8 mouse cellular contexts compared by ENCODE assay signal in genomic region chr11:96849145-96849544, GRCm38 (mm10). TPM values are rescaled to one million over a fixed set of nuclear protein-coding genes. Genes with fewer than 3 reads are reported as not detected.
DNase-seq lines count a peak whose midpoint lies in the region; ATAC-seq and TF ChIP-seq lines count a peak whose summit lies in the region.
"Not testable (repeated sequence)": the region's sequence is repeated elsewhere in the genome, so short reads cannot be mapped to it uniquely, and the experiment has no call there.

No protein-coding gene starts in this region.

- 0 out of 4 replicates have a peak, but pooled peaks of 1 of the 2 experiments have one; percentile 18 for TF ChIP-seq CTCF in CH12.LX (conservative IDR thresholded peaks at IDR 0.05 in 1 of 2, IDR thresholded peaks at IDR 0.05 in 1 of 2; ENCODE audit: low read depth in 2 of 2, low read length in 2 of 2)
- TF ChIP-seq CTCF in heart, adult 2 months (IDR thresholded peaks at IDR 0.05) = peak; percentile 17; the same call in 1 of the 2 replicates
- not testable (repeated sequence) for TF ChIP-seq CTCF in lung, postnatal 0 days (IDR thresholded peaks at IDR 0.05)

- dilution Hi-C loops in CH12.LX (cut with MboI; ENCODE audit: extremely low pct_ligation_motif_present, extremely low pct_unique_long_range_greater_than_20kb, low sequenced_read_pairs) = not testable (repeated sequence)

- H3K79me2 ChIP-seq in CH12.LX (replicated peaks; ENCODE audit: control insufficient read depth, extremely low read depth, insufficient read depth, poor library complexity, severe bottlenecking); heart, adult 2 months (replicated peaks; ENCODE audit: control insufficient read depth, insufficient read depth, low read length): not testable (repeated sequence)

- H3K9ac ChIP-seq in CH12.LX (ENCODE audit: insufficient read depth, low read depth); hindbrain, embryonic 12.5 days; limb, embryonic 15.5 days; neural tube, embryonic 14.5 days (replicated peaks; ENCODE audit: low read depth, low read length): not testable (repeated sequence)
- H3K9ac ChIP-seq in embryonic facial prominence, embryonic 15.5 days = peak overlapping the region; percentile 75; the same call in 1 of the 2 replicates
- peak overlapping the region; percentile 97 for H3K9ac ChIP-seq in heart, adult 2 months (ENCODE audit: low read depth, low read length)
- peak overlapping the region; percentile 71; the same call in 1 of the 2 replicates for H3K9ac ChIP-seq in kidney, embryonic 14.5 days (ENCODE audit: low read depth, low read length)
- H3K9ac ChIP-seq in lung, postnatal 0 days (replicated peaks; ENCODE audit: low read depth) = peak overlapping the region; percentile 26; the same call in 1 of the 2 replicates

- intact Hi-C loops in heart, adult 2 months (cut with DNase I) = not testable (repeated sequence)

- DNase-seq in CH12.LX (ENCODE audit: extremely low read depth); heart, adult 2 months; lung, postnatal 0 days (ENCODE audit: low spot score): not testable (repeated sequence)

- H3K36me3 ChIP-seq in CH12.LX (replicated peaks in 1 of 2; ENCODE audit: control insufficient read depth in 1 of 2, insufficient read depth in 1 of 2, low read length in 1 of 2); heart, adult 2 months (ENCODE audit: control insufficient read depth, insufficient read depth, low read length); hindbrain, embryonic 12.5 days; kidney, embryonic 14.5 days (ENCODE audit: control insufficient read depth, insufficient read depth, low read length); lung, postnatal 0 days (ENCODE audit: insufficient read depth, low read length); neural tube, embryonic 14.5 days (ENCODE audit: control insufficient read depth, insufficient read depth, low read length): not testable (repeated sequence)
- peaks cover 13% of the 10 kb centered on the region; the same call in 1 of the 2 replicates for H3K36me3 ChIP-seq in embryonic facial prominence, embryonic 15.5 days
- peaks cover 12% of the 10 kb centered on the region for H3K36me3 ChIP-seq in limb, embryonic 15.5 days

- peaks cover 14% of the 10 kb centered on the region for H3K27me3 ChIP-seq in CH12.LX (replicated peaks)
- H3K27me3 ChIP-seq in embryonic facial prominence, embryonic 15.5 days; heart, adult 2 months (ENCODE audit: control insufficient read depth, insufficient read depth, low read length); kidney, embryonic 14.5 days (ENCODE audit: control insufficient read depth, insufficient read depth, low read length); limb, embryonic 15.5 days; lung, postnatal 0 days (replicated peaks; ENCODE audit: insufficient read depth, low read length); neural tube, embryonic 14.5 days (ENCODE audit: control insufficient read depth, insufficient read depth, low read length): not testable (repeated sequence)
- peaks cover 16% of the 10 kb centered on the region for H3K27me3 ChIP-seq in hindbrain, embryonic 12.5 days

- not testable (repeated sequence) for ATAC-seq in embryonic facial prominence, embryonic 15.5 days (ENCODE audit: insufficient number of reproducible peaks, low FRiP score, low TSS enrichment, low read depth); hindbrain, embryonic 12.5 days (ENCODE audit: low FRiP score); kidney, embryonic 14.5 days (ENCODE audit: low FRiP score, low TSS enrichment); limb, embryonic 15.5 days (ENCODE audit: insufficient number of reproducible peaks, low FRiP score, low TSS enrichment, low read depth); lung, postnatal 0 days; neural tube, embryonic 14.5 days (ENCODE audit: low read depth)

- WGBS in embryonic facial prominence, embryonic 15.5 days = 72% methylated on average over 5 of the region's 5 CpGs
- WGBS in heart, adult 2 months = 56% methylated on average over 5 of the region's 5 CpGs
- 77% methylated on average over 5 of the region's 5 CpGs for WGBS in hindbrain, embryonic 12.5 days
- WGBS in kidney, embryonic 14.5 days = 72% methylated on average over 5 of the region's 5 CpGs
- WGBS in limb, embryonic 15.5 days = 72% methylated on average over 5 of the region's 5 CpGs
- 60% methylated on average over 5 of the region's 5 CpGs for WGBS in lung, postnatal 0 days
- WGBS in neural tube, embryonic 14.5 days = 79% methylated on average over 5 of the region's 5 CpGs

- not testable (repeated sequence) for TF ChIP-seq EP300 in CH12.LX (IDR thresholded peaks at IDR 0.05; ENCODE audit: low read length); heart, adult 2 months (IDR thresholded peaks at IDR 0.05; ENCODE audit: insufficient read depth, low read depth, low read length); lung, postnatal 0 days (IDR thresholded peaks at IDR 0.05)

- not testable (repeated sequence) for TF ChIP-seq RAD21 in CH12.LX (IDR thresholded peaks at IDR 0.05; ENCODE audit: low read depth, low read length)

- not testable (repeated sequence) for H3K27ac ChIP-seq in CH12.LX (ENCODE audit: insufficient read depth, low read depth); hindbrain, embryonic 12.5 days; lung, postnatal 0 days (ENCODE audit: low read length); neural tube, embryonic 14.5 days (ENCODE audit: low read depth, low read length)
- H3K27ac ChIP-seq in embryonic facial prominence, embryonic 15.5 days (replicated peaks) = peak overlapping the region; percentile 80; the same call in 1 of the 2 replicates
- peak overlapping the region; percentile 79 for H3K27ac ChIP-seq in heart, adult 2 months
- H3K27ac ChIP-seq in kidney, embryonic 14.5 days (ENCODE audit: low read depth, low read length) = peak overlapping the region; percentile 59; the same call in 1 of the 2 replicates
- peak overlapping the region; percentile 80 for H3K27ac ChIP-seq in limb, embryonic 15.5 days

- not testable (repeated sequence) for H3K4me3 ChIP-seq in CH12.LX (replicated peaks in 1 of 3; ENCODE audit: low read depth in 2 of 3, low read length in 2 of 3, poor library complexity in 1 of 3); neural tube, embryonic 14.5 days (ENCODE audit: low read depth, low read length)
- peak overlapping the region; percentile 66 for H3K4me3 ChIP-seq in embryonic facial prominence, embryonic 15.5 days (replicated peaks)
- H3K4me3 ChIP-seq in heart, adult 2 months = peak overlapping the region; percentile 89
- H3K4me3 ChIP-seq in hindbrain, embryonic 12.5 days = peak overlapping the region; percentile 56; the same call in 1 of the 2 replicates
- H3K4me3 ChIP-seq in kidney, embryonic 14.5 days (ENCODE audit: low read length) = peak overlapping the region; percentile 72
- H3K4me3 ChIP-seq in limb, embryonic 15.5 days = peak overlapping the region; percentile 55
- peak overlapping the region; percentile 65 for H3K4me3 ChIP-seq in lung, postnatal 0 days (ENCODE audit: low read depth, low read length)

- not testable (repeated sequence) for TF ChIP-seq POLR2A in CH12.LX (IDR thresholded peaks at IDR 0.05; ENCODE audit: low read depth, low read length); heart, adult 2 months (IDR thresholded peaks at IDR 0.05; ENCODE audit: insufficient read depth, low read depth, low read length)

- H3K9me3 ChIP-seq in CH12.LX (replicated peaks; ENCODE audit: low read length); embryonic facial prominence, embryonic 15.5 days (replicated peaks); hindbrain, embryonic 12.5 days (replicated peaks); kidney, embryonic 14.5 days (ENCODE audit: control insufficient read depth, low read length); limb, embryonic 15.5 days; lung, postnatal 0 days (ENCODE audit: low read length); neural tube, embryonic 14.5 days (ENCODE audit: control insufficient read depth, low read length): not testable (repeated sequence)

- in situ Hi-C loops in CH12.LX (cut with MboI; ENCODE audit: low pct_ligation_motif_present, low pct_unique_long_range_greater_than_20kb, low sequenced_read_pairs) = not testable (repeated sequence)

- peak overlapping the region; percentile 58 for H3K4me2 ChIP-seq in CH12.LX (ENCODE audit: insufficient read depth, low read depth, poor library complexity, severe bottlenecking)
- peak overlapping the region; percentile 75 for H3K4me2 ChIP-seq in embryonic facial prominence, embryonic 15.5 days (replicated peaks)
- peak overlapping the region; percentile 94 for H3K4me2 ChIP-seq in hindbrain, embryonic 12.5 days (replicated peaks)
- H3K4me2 ChIP-seq in kidney, embryonic 14.5 days (replicated peaks; ENCODE audit: low read depth, low read length) = peak overlapping the region; percentile 78
- H3K4me2 ChIP-seq in limb, embryonic 15.5 days = peak overlapping the region; percentile 65
- H3K4me2 ChIP-seq in lung, postnatal 0 days (replicated peaks; ENCODE audit: low read depth, low read length) = peak overlapping the region; percentile 87
- peak overlapping the region; percentile 60; the same call in 1 of the 2 replicates for H3K4me2 ChIP-seq in neural tube, embryonic 14.5 days (ENCODE audit: low read depth, low read length)

- H3K4me1 ChIP-seq in CH12.LX (ENCODE audit: control insufficient read depth in 1 of 2, insufficient read depth in 2 of 2); embryonic facial prominence, embryonic 15.5 days; heart, adult 2 months (ENCODE audit: control insufficient read depth, insufficient read depth, low read length); kidney, embryonic 14.5 days (ENCODE audit: control insufficient read depth, insufficient read depth, low read length); lung, postnatal 0 days (ENCODE audit: insufficient read depth, low read depth, low read length); neural tube, embryonic 14.5 days (ENCODE audit: control insufficient read depth, insufficient read depth, low read length): not testable (repeated sequence)
- H3K4me1 ChIP-seq in hindbrain, embryonic 12.5 days = peaks cover 17% of the 10 kb centered on the region
- H3K4me1 ChIP-seq in limb, embryonic 15.5 days = peaks cover 11% of the 10 kb centered on the region

RNA-seq across cellular contexts. Expression of gene Copz2, which starts 0.5 kb away (rescaled TPM):
- total RNA-seq in CH12.LX (2012; rRNA removed) (1.3 and 4.1 TPM in 2 replicates), CH12.LX (2014; rRNA removed) (0.28 and 0.35 TPM in 2 replicates)
- polyA plus RNA-seq in CH12.LX (2012; ENCODE audit: insufficient read length, low read depth) = 0.87 and 0.99 TPM in 2 replicates
- polyA plus RNA-seq in embryonic facial prominence, embryonic 15.5 days (2015; fragmentation: Nextera tagmentation; extraction: Ambion mirVana) = 191 and 194 TPM in 2 replicates
- total RNA-seq in heart, adult 2 months (2021) = 10 to 100 TPM; 35.0 to 36.9 TPM
- polyA plus RNA-seq in heart, adult 2 months (2012; rRNA removed) = 55.0 and 76.6 TPM in 2 replicates
- polyA plus RNA-seq in hindbrain, embryonic 12.5 days (2016; fragmentation: Nextera tagmentation; extraction: Ambion mirVana) = 56.5 and 60.7 TPM in 2 replicates
- 94.7 and 106 TPM in 2 replicates for polyA plus RNA-seq in kidney, embryonic 14.5 days (2014; fragmentation: Nextera tagmentation; extraction: Ambion mirVana)
- polyA plus RNA-seq in limb, embryonic 15.5 days (2015; fragmentation: Nextera tagmentation; extraction: Ambion mirVana) = 203 and 213 TPM in 2 replicates
- polyA plus RNA-seq in lung, postnatal 0 days (2015; fragmentation: Nextera tagmentation; extraction: Ambion mirVana) = 105 and 110 TPM in 2 replicates
- polyA plus RNA-seq in neural tube, embryonic 14.5 days (2014; fragmentation: Nextera tagmentation; extraction: Ambion mirVana) = 10.9 and 33.9 TPM in 2 replicates

RNA-seq across cellular contexts. Expression of gene Nfe2l1, which starts 19.4 kb away (rescaled TPM):
- total RNA-seq in CH12.LX (2012; rRNA removed) = 113 and 169 TPM in 2 replicates
- total RNA-seq in CH12.LX (2014; rRNA removed) = 61.1 and 77.7 TPM in 2 replicates
- 145 and 182 TPM in 2 replicates for polyA plus RNA-seq in CH12.LX (2012; ENCODE audit: insufficient read length, low read depth)
- polyA plus RNA-seq in embryonic facial prominence, embryonic 15.5 days (2015; fragmentation: Nextera tagmentation; extraction: Ambion mirVana) = 71.7 and 76.0 TPM in 2 replicates
- 100 to 1,000 TPM; 395 to 436 TPM for total RNA-seq in heart, adult 2 months (2021)
- 397 and 529 TPM in 2 replicates for polyA plus RNA-seq in heart, adult 2 months (2012; rRNA removed)
- polyA plus RNA-seq in hindbrain, embryonic 12.5 days (2016; fragmentation: Nextera tagmentation; extraction: Ambion mirVana) = 82.8 and 88.2 TPM in 2 replicates
- polyA plus RNA-seq in kidney, embryonic 14.5 days (2014; fragmentation: Nextera tagmentation; extraction: Ambion mirVana) = 37.3 and 43.2 TPM in 2 replicates
- polyA plus RNA-seq in limb, embryonic 15.5 days (2015; fragmentation: Nextera tagmentation; extraction: Ambion mirVana) = 75.6 and 81.1 TPM in 2 replicates
- 51.8 and 54.5 TPM in 2 replicates for polyA plus RNA-seq in lung, postnatal 0 days (2015; fragmentation: Nextera tagmentation; extraction: Ambion mirVana)
- polyA plus RNA-seq in neural tube, embryonic 14.5 days (2014; fragmentation: Nextera tagmentation; extraction: Ambion mirVana) = 39.7 and 51.7 TPM in 2 replicates
